Mouse (Mus musculus): ENCODE measurements around the gene Rpa1. TPM values are rescaled to one million over a fixed set of nuclear protein-coding genes. Genes with fewer than 3 reads are reported as not detected.

Gene Rpa1
- polyA plus RNA-seq, 2 experiments = 55.3 to 93.2 TPM

- H3K9me3 ChIP-seq (ENCODE audit: control insufficient read depth, low read length) = no peaks in the 10 kb centered on the region
- DNase-seq (ENCODE audit: low read depth in 3 of 3, low spot score in 3 of 3) (peak in 1 of 3 experiments; percentile 23), ATAC-seq (ENCODE audit: insufficient read depth) (0 out of 2 replicates have a peak, but pooled peaks have one; percentile 45)
- no peaks in the 10 kb centered on the region for H3K36me3 ChIP-seq (replicated peaks; ENCODE audit: control insufficient read depth, insufficient read depth, low read depth)
- no peaks in the 10 kb centered on the region for H3K27me3 ChIP-seq (ENCODE audit: control insufficient read depth, insufficient read depth, low read length)
- no peak overlapping the region for H3K4me2 ChIP-seq (ENCODE audit: low read depth)
- WGBS (ENCODE audit: insufficient replicate concordance) = 25% methylated on average over 1 of the region's 1 CpGs
- H3K27ac ChIP-seq = no peak overlapping the region
- TF ChIP-seq EP300 (IDR thresholded peaks at IDR 0.05; ENCODE audit: low read depth) (no peak), CTCF (IDR thresholded peaks at IDR 0.05; ENCODE audit: low read depth) (no peak)
- H3K4me3 ChIP-seq (ENCODE audit: insufficient read depth in 1 of 2, low read depth in 2 of 2, low read length in 2 of 2) = no peak overlapping the region
- no peak overlapping the region for H3K9ac ChIP-seq (replicated peaks)
- H3K4me1 ChIP-seq (replicated peaks; ENCODE audit: control insufficient read depth in 2 of 2, insufficient read depth in 2 of 2, low read length in 1 of 2) = no peaks in the 10 kb centered on the region
Measured at GRCm38 (mm10) chr11:75377125-75377524, 29.0 kb upstream of the Rpa1 start.

DNA sequence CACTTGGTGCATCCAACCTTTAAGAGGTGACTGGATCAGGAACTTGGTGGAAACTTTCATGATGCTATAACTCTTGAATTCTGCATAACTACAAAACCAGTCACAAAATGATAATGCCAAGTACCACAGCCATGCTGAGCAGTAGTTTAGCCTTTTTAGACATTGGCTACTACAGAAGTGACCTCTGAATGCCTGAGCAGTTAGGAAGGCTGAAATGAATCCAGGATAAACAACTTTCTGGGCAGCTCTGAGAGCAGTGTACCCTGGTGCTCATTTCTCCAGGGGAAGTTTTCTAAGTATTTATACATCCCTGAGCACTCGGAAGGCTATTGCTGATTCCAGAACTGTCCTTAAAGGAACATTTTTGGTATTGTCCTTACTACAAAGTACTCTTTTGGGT, 7.4 kb upstream of the Rpa1 start:
- Histone ChIP-seq H3K27me3 (ENCODE audit: control insufficient read depth, insufficient read depth, low read length) (no peaks in the 10 kb centered on the region), H3K4me3 (ENCODE audit: insufficient read depth in 1 of 2, low read depth in 2 of 2, low read length in 2 of 2) (no peak overlapping the region), H3K27ac (no peak overlapping the region), H3K4me2 (ENCODE audit: low read depth) (no peak overlapping the region), H3K4me1 (replicated peaks; ENCODE audit: control insufficient read depth in 2 of 2, insufficient read depth in 2 of 2, low read length in 1 of 2) (peaks cover 0 to 3% of the 10 kb centered on the region in 2 experiments; a peak in 2 of 4 replicates), H3K9ac (replicated peaks) (no peak overlapping the region), H3K9me3 (ENCODE audit: control insufficient read depth, low read length) (no peaks in the 10 kb centered on the region), H3K36me3 (replicated peaks; ENCODE audit: control insufficient read depth, insufficient read depth, low read depth) (no peaks in the 10 kb centered on the region)
- ATAC-seq (ENCODE audit: insufficient read depth) (no peak), DNase-seq (ENCODE audit: low read depth in 3 of 3, low spot score in 3 of 3) (no peak)
- 88% methylated on average over 1 of the region's 1 CpGs for WGBS (ENCODE audit: insufficient replicate concordance)
- TF ChIP-seq CTCF (IDR thresholded peaks at IDR 0.05; ENCODE audit: low read depth) = no peak
- TF ChIP-seq EP300 (IDR thresholded peaks at IDR 0.05; ENCODE audit: low read depth) = no peak

DNA sequence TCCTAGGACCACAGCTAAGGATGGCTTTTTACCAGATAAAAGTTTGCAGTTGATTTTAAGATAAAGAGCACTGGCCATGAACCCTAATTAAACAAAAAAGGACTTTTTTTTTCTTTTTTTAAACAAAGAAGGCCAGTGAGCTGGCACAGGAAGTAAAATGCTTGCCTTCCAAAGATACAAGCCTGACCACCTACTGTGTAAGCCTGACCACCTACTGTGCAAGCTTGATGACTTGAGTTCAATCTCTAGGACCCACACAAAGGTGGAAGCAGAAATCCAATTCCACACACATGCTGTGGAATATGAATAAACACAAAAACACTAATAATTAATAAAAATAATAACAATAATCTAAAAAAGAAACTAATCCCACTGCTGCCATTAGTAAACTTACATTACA, 3.1 kb upstream of the Rpa1 start:
- Histone ChIP-seq H3K36me3 (replicated peaks; ENCODE audit: control insufficient read depth, insufficient read depth, low read depth) (no peaks in the 10 kb centered on the region), H3K9me3 (ENCODE audit: control insufficient read depth, low read length) (no peaks in the 10 kb centered on the region), H3K4me1 (replicated peaks; ENCODE audit: control insufficient read depth in 2 of 2, insufficient read depth in 2 of 2, low read length in 1 of 2) (peaks cover 16 to 17% of the 10 kb centered on the region in 2 experiments), H3K4me3 (ENCODE audit: insufficient read depth in 1 of 2, low read depth in 2 of 2, low read length in 2 of 2) (no peak overlapping the region), H3K27me3 (ENCODE audit: control insufficient read depth, insufficient read depth, low read length) (no peaks in the 10 kb centered on the region), H3K9ac (replicated peaks) (no peak overlapping the region), H3K27ac (no peak overlapping the region), H3K4me2 (ENCODE audit: low read depth) (no peak overlapping the region)
- no peak for DNase-seq (ENCODE audit: low read depth in 3 of 3, low spot score in 3 of 3)
- TF ChIP-seq CTCF (IDR thresholded peaks at IDR 0.05; ENCODE audit: low read depth) = no peak
- TF ChIP-seq EP300 (IDR thresholded peaks at IDR 0.05; ENCODE audit: low read depth) = no peak
- ATAC-seq (ENCODE audit: insufficient read depth) = no peak

- TF ChIP-seq CTCF (IDR thresholded peaks at IDR 0.05; ENCODE audit: low read depth) (no peak), EP300 (IDR thresholded peaks at IDR 0.05; ENCODE audit: low read depth) (no peak)
- Histone ChIP-seq H3K27me3 (ENCODE audit: control insufficient read depth, insufficient read depth, low read length) (no peaks in the 10 kb centered on the region), H3K9ac (replicated peaks) (peak overlapping the region; percentile 71), H3K4me1 (replicated peaks; ENCODE audit: control insufficient read depth in 2 of 2, insufficient read depth in 2 of 2, low read length in 1 of 2) (peaks cover 20 to 21% of the 10 kb centered on the region in 2 experiments), H3K4me2 (ENCODE audit: low read depth) (peak overlapping the region; percentile 73), H3K4me3 (ENCODE audit: insufficient read depth in 1 of 2, low read depth in 2 of 2, low read length in 2 of 2) (peak overlapping the region; percentile 88 to 96), H3K36me3 (replicated peaks; ENCODE audit: control insufficient read depth, insufficient read depth, low read depth) (no peaks in the 10 kb centered on the region; the same call in 1 of the 2 replicates), H3K9me3 (ENCODE audit: control insufficient read depth, low read length) (no peaks in the 10 kb centered on the region), H3K27ac (peak overlapping the region; percentile 42)
- DNase-seq (ENCODE audit: low read depth in 3 of 3, low spot score in 3 of 3) = no peak
- WGBS (ENCODE audit: insufficient replicate concordance) = 44% methylated on average over 10 of the region's 10 CpGs
- no peak for ATAC-seq (ENCODE audit: insufficient read depth)
Measured at GRCm38 (mm10) chr11:75348890-75349261, 752 bp upstream of the Rpa1 start.

- Histone ChIP-seq H3K9me3 (ENCODE audit: control insufficient read depth, low read length) (no peaks in the 10 kb centered on the region), H3K27me3 (ENCODE audit: control insufficient read depth, insufficient read depth, low read length) (no peaks in the 10 kb centered on the region), H3K4me3 (ENCODE audit: insufficient read depth in 1 of 2, low read depth in 2 of 2, low read length in 2 of 2) (peak overlapping the region; percentile 88 to 96), H3K36me3 (replicated peaks; ENCODE audit: control insufficient read depth, insufficient read depth, low read depth) (no peaks in the 10 kb centered on the region; the same call in 1 of the 2 replicates), H3K4me2 (ENCODE audit: low read depth) (peak overlapping the region; percentile 73), H3K27ac (peak overlapping the region; percentile 56), H3K9ac (replicated peaks) (peak overlapping the region; percentile 93), H3K4me1 (replicated peaks; ENCODE audit: control insufficient read depth in 2 of 2, insufficient read depth in 2 of 2, low read length in 1 of 2) (peaks cover 20 to 24% of the 10 kb centered on the region in 2 experiments)
- WGBS (ENCODE audit: insufficient replicate concordance) = under 1% methylated on average over 10 of the region's 10 CpGs
- ATAC-seq (ENCODE audit: insufficient read depth) (no peak), DNase-seq (ENCODE audit: low read depth in 3 of 3, low spot score in 3 of 3) (no peak)
- TF ChIP-seq CTCF (IDR thresholded peaks at IDR 0.05; ENCODE audit: low read depth) = no peak
Measured at GRCm38 (mm10) chr11:75347596-75347995, 528 bp downstream of the Rpa1 start.

Measured in liver, embryonic 14.5 days (tissue).